Mouse (Mus musculus): ENCODE measurements at regions not wholly inside any gene's neighbourhood (a gene's known extent, or its start where the extent isn't known, plus 50 kb on each side); places are given as distances from the start of the nearest gene placed in this dataset.
A peak's percentile ranks its signal among the peaks of the same experiment; 100 is the strongest.

GRCm38 (mm10) chr5:51849236-51849635 lies 281.7 kb upstream of the Ppargc1a start:
- Histone ChIP-seq H3K4me3 (ENCODE audit: low read depth, low read length) (no peak overlapping the region), H3K9me3 (ENCODE audit: low read depth, low read length) (no peaks in the 10 kb centered on the region), H3K9ac (no peak overlapping the region), H3K4me1 (ENCODE audit: insufficient read depth) (no peaks in the 10 kb centered on the region), H3K27ac (ENCODE audit: low read depth) (no peak overlapping the region), H3K4me2 (no peak overlapping the region), H3K27me3 (ENCODE audit: insufficient read depth, low read length) (no peaks in the 10 kb centered on the region), H3K36me3 (ENCODE audit: insufficient read depth) (no peaks in the 10 kb centered on the region)
- ATAC-seq (ENCODE audit: insufficient read depth) (no peak), DNase-seq (peak; percentile 57)
- 67% methylated on average over 5 of the region's 5 CpGs for WGBS
- no peak for TF ChIP-seq CTCF (IDR thresholded peaks at IDR 0.05; ENCODE audit: low read depth)

GRCm38 (mm10) chr5:51842189-51842588 lies 274.7 kb upstream of the Ppargc1a start:
- 68% methylated on average over 5 of the region's 5 CpGs for WGBS
- ATAC-seq (ENCODE audit: insufficient read depth): no peak
- no peaks in the 10 kb centered on the region for H3K36me3 ChIP-seq (ENCODE audit: insufficient read depth)

DNA sequence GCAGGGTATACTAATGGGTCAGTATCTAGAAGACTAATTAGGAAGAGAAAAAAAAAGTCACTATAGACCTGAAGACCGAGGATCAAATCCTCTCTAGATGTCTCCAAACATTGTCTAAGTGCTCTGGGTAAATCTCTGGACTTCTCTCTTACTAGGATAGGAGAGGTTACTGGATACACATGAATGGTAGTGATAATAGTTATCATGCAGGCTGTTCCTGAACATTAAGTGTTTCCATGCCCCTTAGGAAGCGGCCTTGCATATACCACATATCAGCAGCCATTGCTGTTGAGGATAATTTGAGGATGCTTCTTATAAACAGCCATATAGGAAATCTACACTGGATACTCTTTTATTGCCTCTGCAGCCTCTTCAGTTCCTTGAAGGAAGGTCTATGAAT lies 274.2 kb upstream of the Ppargc1a start:
- no peak for TF ChIP-seq CTCF (IDR thresholded peaks at IDR 0.05; ENCODE audit: low read depth)
- ATAC-seq (ENCODE audit: insufficient read depth): no peak
- 81% methylated on average over 2 of the region's 2 CpGs for WGBS
- no peak for DNase-seq
- no peak overlapping the region for H3K4me2 ChIP-seq
- no peaks in the 10 kb centered on the region for H3K27me3 ChIP-seq (ENCODE audit: insufficient read depth, low read length)
- no peaks in the 10 kb centered on the region for H3K36me3 ChIP-seq (ENCODE audit: insufficient read depth)
- H3K4me1 ChIP-seq (ENCODE audit: insufficient read depth): no peaks in the 10 kb centered on the region
- no peak overlapping the region for H3K27ac ChIP-seq (ENCODE audit: low read depth)
- H3K4me3 ChIP-seq (ENCODE audit: low read depth, low read length): no peak overlapping the region
- H3K9ac ChIP-seq: no peak overlapping the region
- H3K9me3 ChIP-seq (ENCODE audit: low read depth, low read length): no peaks in the 10 kb centered on the region

More at GRCm38 (mm10) chr5:51842189-51842588, 274.7 kb upstream of the Ppargc1a start:
- H3K4me2 ChIP-seq: no peak overlapping the region
- no peaks in the 10 kb centered on the region for H3K4me1 ChIP-seq (ENCODE audit: insufficient read depth)
- no peak overlapping the region for H3K4me3 ChIP-seq (ENCODE audit: low read depth, low read length)
- no peaks in the 10 kb centered on the region for H3K9me3 ChIP-seq (ENCODE audit: low read depth, low read length)
- H3K9ac ChIP-seq: no peak overlapping the region
- peak; percentile 8 for DNase-seq
- no peak for TF ChIP-seq CTCF (IDR thresholded peaks at IDR 0.05; ENCODE audit: low read depth)
- H3K27ac ChIP-seq (ENCODE audit: low read depth): no peak overlapping the region
- no peaks in the 10 kb centered on the region for H3K27me3 ChIP-seq (ENCODE audit: insufficient read depth, low read length)

DNA sequence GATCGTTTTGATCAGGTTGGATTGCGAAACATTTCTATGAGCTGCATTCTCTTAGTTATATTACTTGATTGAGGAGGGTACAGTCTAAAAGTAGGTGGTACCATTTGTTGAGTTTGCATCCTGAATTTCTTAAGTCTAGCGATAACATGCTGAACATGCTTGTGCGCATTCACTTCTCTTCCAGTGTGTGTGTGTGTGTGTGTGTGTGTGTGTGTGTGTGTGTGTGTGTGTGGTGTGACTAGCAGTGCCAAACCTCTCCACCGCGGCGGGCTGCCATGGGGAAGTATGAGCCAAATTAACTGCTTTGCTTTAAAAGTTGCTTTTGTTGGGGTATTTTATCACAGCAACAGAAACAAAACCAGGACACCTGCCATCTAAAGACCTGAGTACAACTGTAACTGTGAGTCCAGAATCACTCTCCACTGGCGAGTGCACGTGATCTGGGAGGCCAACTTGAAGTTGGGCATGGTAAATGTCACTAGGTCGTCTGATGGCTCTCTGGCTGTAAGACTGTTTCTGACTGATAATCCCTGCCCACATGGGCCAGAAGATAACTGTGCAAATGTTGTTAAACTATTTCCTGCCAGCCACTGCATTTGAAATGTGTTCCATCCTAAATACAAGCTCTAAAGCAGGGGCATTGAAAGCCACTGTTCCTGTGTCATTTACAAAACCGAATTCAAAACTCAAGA lies 273.3 kb upstream of the Ppargc1a start:
- ATAC-seq (ENCODE audit: insufficient read depth): no peak
- no peaks in the 10 kb centered on the region for H3K9me3 ChIP-seq (ENCODE audit: low read depth, low read length)
- DNase-seq: no peak
- 82% methylated on average over 11 of the region's 11 CpGs for WGBS
- no peaks in the 10 kb centered on the region for H3K27me3 ChIP-seq (ENCODE audit: insufficient read depth, low read length)
- no peak overlapping the region for H3K4me3 ChIP-seq (ENCODE audit: low read depth, low read length)
- no peak for TF ChIP-seq CTCF (IDR thresholded peaks at IDR 0.05; ENCODE audit: low read depth)
- H3K9ac ChIP-seq: no peak overlapping the region
- no peak overlapping the region for H3K27ac ChIP-seq (ENCODE audit: low read depth)
- no peaks in the 10 kb centered on the region for H3K4me1 ChIP-seq (ENCODE audit: insufficient read depth)
- H3K36me3 ChIP-seq (ENCODE audit: insufficient read depth): no peaks in the 10 kb centered on the region
- H3K4me2 ChIP-seq: no peak overlapping the region

- TF ChIP-seq CTCF (IDR thresholded peaks at IDR 0.05; ENCODE audit: low read depth): no peak
- DNase-seq (no peak), ATAC-seq (ENCODE audit: insufficient read depth) (no peak)
- Histone ChIP-seq H3K4me3 (ENCODE audit: low read depth, low read length) (no peak overlapping the region), H3K36me3 (ENCODE audit: insufficient read depth) (no peaks in the 10 kb centered on the region), H3K4me1 (ENCODE audit: insufficient read depth) (no peaks in the 10 kb centered on the region), H3K4me2 (no peak overlapping the region), H3K9me3 (ENCODE audit: low read depth, low read length) (no peaks in the 10 kb centered on the region), H3K9ac (no peak overlapping the region), H3K27ac (ENCODE audit: low read depth) (no peak overlapping the region), H3K27me3 (ENCODE audit: insufficient read depth, low read length) (no peaks in the 10 kb centered on the region)
- 53% methylated on average over 4 of the region's 4 CpGs for WGBS
Measured at GRCm38 (mm10) chr5:51839292-51839691, 271.8 kb upstream of the Ppargc1a start.

GRCm38 (mm10) chr5:51830551-51830950 lies 263.0 kb upstream of the Ppargc1a start:
- ATAC-seq (ENCODE audit: insufficient read depth): no peak
- Histone ChIP-seq H3K9me3 (ENCODE audit: low read depth, low read length) (no peaks in the 10 kb centered on the region), H3K4me3 (ENCODE audit: low read depth, low read length) (no peak overlapping the region), H3K36me3 (ENCODE audit: insufficient read depth) (no peaks in the 10 kb centered on the region), H3K27ac (ENCODE audit: low read depth) (no peak overlapping the region), H3K27me3 (ENCODE audit: insufficient read depth, low read length) (no peaks in the 10 kb centered on the region), H3K4me1 (ENCODE audit: insufficient read depth) (no peaks in the 10 kb centered on the region; the same call in 1 of the 2 replicates), H3K9ac (no peak overlapping the region), H3K4me2 (no peak overlapping the region)
- no peak for DNase-seq
- TF ChIP-seq CTCF (IDR thresholded peaks at IDR 0.05; ENCODE audit: low read depth): no peak
- WGBS: 55% methylated on average over 6 of the region's 6 CpGs

GRCm38 (mm10) chr5:51830015-51830414 lies 262.5 kb upstream of the Ppargc1a start:
- no peak overlapping the region for H3K4me3 ChIP-seq (ENCODE audit: low read depth, low read length)
- H3K9ac ChIP-seq: no peak overlapping the region
- H3K9me3 ChIP-seq (ENCODE audit: low read depth, low read length): no peaks in the 10 kb centered on the region
- H3K27ac ChIP-seq (ENCODE audit: low read depth): no peak overlapping the region
- H3K4me2 ChIP-seq: no peak overlapping the region
- no peaks in the 10 kb centered on the region; the same call in 1 of the 2 replicates for H3K4me1 ChIP-seq (ENCODE audit: insufficient read depth)
- H3K27me3 ChIP-seq (ENCODE audit: insufficient read depth, low read length): no peaks in the 10 kb centered on the region
- H3K36me3 ChIP-seq (ENCODE audit: insufficient read depth): no peaks in the 10 kb centered on the region
- no peak for TF ChIP-seq CTCF (IDR thresholded peaks at IDR 0.05; ENCODE audit: low read depth)
- 29% methylated on average over 2 of the region's 2 CpGs for WGBS
- DNase-seq (no peak), ATAC-seq (ENCODE audit: insufficient read depth) (no peak)
